Mouse (Mus musculus) heart, postnatal 36 days (tissue): ENCODE measurements around the gene Cldn6. TPM values are rescaled to one million over a fixed set of nuclear protein-coding genes. Genes with fewer than 3 reads are reported as not detected.

Experiments
- DNase-seq, 2 experiments: peaks; one replicate each; pipeline ENCODE4 v3.0.0; 2021 to 2022
- intact Hi-C: fragments of 180-260 bp; cut with DNase I; formaldehyde crosslinking; loops from one replicate; pipeline ENCODE4 v1.15.1; 2025
- total RNA-seq, 2 experiments: library from RNA; stranded (reverse); gene quantifications; 2 replicates each; pipeline ENCODE4 v1.2.3; 2021

Gene Cldn6
- total RNA-seq, 2 experiments from 2014 or later = not detected

DNA sequence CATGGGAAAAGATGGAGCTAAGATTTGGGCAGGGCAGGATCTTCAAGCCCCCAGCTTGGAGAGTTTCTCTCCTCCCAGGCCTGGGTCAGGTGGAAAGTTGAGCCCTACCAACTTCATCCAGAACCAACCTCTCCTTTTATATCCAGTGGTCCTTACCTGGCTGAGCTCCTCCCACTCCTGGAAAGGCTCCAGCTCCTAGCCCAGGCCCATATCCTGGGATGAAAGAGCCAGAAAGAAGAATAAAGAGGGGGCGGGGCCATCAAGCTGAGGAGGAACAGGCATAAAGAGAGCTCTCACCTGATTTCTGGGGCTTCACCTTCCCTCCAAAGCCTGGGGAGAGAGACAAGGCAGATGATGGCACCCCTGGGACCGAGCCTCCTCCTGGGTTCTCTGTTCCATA lies 38.0 kb downstream of the Cldn6 start:
- intact Hi-C loops = no loop called here
- DNase-seq = no peak

DNA sequence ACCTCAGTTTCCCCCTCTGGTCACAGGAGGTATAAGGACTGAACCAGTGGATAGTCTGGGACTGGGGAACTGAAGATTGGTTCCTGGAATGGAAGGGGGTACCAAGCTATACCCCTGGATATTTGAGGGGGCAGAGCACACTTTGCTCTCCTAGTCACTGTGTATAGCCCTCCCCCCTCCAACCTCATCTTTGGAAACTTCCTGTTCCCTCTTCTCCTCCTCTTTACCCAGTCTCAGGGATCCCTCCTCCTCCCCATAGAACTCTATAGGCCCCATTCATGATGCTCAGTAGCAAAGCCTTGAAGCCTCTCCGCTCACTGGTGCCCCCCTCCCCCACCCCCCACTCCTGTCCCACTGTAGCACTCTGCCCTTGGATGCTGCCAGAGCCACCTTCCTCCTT lies 40.4 kb downstream of the Cldn6 start:
- intact Hi-C loops = no loop called here
- DNase-seq = no peak

DNA sequence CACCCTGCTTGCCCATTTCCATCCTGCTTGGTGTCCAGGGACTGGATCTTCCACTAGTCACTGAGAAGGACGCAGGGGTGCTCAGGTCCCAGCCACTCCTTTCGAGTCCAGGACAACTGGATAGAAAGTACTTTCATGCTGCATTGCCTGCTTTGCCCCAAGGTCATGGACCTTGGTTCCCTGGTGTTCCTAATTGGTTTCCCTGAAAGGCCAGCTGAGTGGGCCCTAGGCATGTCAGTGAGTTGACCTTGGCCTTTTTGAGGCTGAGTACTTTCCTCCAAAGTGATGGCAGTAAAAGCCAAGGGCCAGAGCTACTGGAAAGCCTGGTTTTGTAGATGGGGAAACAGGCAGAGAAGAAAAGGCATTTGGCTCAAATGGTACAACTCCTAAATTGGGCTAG lies 42.8 kb downstream of the Cldn6 start:
- intact Hi-C loops = no loop called here
- no peak for DNase-seq

DNA sequence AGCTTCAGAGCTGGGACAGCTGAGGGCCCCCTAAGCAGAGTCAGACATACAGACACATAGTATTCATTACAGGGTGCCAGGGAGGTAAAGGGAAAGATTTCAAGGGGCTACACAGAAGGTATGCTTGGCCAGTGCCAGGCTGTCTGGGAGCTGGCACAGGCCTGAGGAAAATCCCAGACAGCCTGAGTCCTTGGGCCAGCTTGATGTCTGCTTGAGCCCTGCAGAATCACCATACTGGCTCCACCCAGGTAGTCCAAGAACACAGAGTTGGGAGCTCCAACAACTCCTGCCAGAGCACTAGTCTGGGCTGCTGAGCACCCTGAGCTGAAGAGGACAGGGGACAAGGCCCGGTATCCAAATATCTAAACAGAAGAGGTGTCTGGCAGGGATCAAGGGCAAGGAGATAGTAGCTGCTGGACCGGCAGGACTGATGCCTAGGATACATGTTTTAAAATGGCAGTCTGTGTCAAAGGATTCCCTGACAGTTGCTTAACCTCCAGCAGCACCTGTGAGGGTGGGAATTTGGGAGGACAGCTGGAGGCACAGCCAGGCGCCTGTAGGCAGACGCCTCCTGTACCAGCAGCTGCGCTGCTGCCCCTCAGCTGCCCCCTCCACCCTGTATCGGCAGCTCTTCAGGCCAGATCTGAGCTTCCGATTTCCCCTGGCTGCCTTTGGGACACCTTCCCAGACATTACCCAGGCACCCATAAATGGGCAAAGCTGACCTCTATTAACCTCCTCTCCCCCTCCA lies 43.5 kb downstream of the Cldn6 start, which contains the start of gene 1520401A03Rik:
1520401A03Rik (minus strand) TSS at position 408 of the 750 bp plus-strand sequence.
- intact Hi-C loops = no loop called here
- no peak for DNase-seq

DNA sequence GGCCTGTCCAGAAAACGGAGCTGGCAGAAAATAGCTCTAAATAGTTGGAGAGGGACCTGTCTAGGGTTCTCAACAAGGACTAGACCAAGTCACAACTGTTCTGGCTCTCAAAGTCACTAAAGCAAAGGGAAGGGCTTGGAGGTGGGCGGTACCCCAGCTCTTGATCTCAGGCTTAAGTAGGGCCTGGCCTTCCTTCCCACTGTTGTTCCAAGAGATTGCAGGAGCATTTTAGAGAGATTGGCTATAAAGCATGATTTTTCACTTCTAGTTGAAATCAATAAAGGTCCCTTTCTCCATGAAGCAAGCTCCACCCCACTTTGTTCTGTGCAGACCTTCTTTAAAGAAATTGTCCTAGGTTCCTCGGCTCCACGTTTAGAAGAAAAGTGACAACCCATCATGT lies 46.4 kb downstream of the Cldn6 start:
- DNase-seq = no peak
- intact Hi-C loops = no loop called here

DNA sequence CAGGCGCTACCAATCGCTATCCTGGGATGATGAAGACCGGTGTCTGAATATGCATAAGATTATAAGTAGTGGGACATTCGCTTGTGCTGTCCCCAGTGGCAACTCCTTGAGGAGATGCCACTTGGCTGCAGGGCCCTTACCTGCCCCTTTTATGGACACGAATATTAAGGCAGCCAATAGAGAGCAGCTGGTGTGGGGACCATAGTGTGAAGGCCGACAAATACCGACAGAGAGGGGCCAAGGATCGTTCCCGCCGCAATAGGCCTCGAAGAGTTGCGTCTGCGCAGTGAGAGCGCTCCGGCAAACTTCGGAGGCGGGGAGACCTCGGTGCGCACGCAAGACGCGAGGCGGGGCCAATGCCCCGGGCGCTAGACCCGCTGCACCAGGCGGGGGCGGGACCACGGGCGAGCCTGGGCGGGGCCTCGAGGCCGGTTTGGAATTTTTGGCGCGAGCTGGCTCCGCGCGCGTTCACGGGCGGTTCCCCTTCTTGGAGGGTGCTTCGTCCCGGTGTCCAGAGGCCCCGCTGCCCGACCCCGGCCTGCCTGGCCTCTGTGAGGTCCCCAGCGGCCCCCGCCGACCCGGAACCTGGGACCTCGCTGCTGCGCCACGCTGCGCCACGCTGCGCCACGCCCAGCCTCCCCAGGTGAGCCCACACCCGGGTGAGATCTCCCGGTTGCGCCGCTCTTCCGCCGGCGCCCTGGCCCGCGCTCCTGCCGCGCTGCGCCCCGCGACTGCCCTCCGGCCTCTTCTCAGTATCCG lies 47.1 kb downstream of the Cldn6 start, which contains the start of gene Pkmyt1:
Pkmyt1 (plus strand) TSS at position 338 of the 759 bp plus-strand sequence.
- DNase-seq = peak; percentile 96 to 97
- intact Hi-C loops = loop anchor here (1.0 kb wide), 1 partner anchor 14 kb away; the partner anchor contains the start of gene Paqr4

DNA sequence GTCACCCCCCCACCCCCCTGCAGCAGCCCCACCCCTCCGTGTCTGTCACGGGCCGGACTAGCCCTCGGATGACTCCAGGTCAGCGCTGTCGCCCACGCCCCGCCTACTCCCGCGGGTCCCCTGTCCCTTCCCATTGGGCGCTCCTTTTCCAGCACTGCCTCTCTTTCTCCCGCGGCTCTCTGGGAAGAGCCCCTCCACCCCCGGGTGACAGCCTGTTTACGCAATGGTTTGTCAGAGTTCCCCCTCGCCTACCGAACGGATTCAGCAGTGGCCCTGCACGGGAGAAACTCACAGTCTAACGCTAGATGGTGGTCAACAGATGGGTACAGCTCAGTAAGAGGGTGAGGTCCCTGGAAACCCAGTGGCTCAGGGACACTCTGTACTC lies 47.7 kb downstream of the Cldn6 start:
- DNase-seq = peak; percentile 75 to 81
- intact Hi-C loops = loop anchor here (1.0 kb wide), 1 partner anchor 14 kb away; the partner anchor contains the start of gene Paqr4

DNA sequence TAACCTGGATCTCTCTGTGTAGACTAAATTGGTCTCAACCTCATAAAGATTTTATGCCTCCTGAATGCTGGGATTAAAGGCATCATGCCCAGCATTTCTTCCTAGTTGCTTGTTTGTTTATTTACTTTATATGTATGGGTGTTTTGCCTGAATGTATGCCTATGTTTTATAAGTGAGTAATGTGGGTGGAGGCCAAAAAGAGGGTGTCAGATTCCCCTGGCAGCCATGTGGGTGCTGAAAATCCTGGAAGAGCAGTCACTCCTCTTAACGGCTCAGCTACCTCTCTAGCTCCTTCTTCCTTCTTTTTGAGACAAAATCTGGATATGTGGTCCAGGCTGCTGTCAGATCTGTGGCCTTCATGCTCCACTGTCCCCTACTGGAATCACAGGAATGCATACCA lies 51.4 kb downstream of the Cldn6 start:
- intact Hi-C loops = no loop called here
- no peak for DNase-seq

Other genes starting within 250 kb of the Cldn6 start
- gene Vmn2r117, start 199.6 kb upstream of the Cldn6 start, total RNA-seq = not detected
- 1 to 10 TPM; 4.9 to 5.1 TPM for gene Zfp213, start 115.0 kb upstream of the Cldn6 start, total RNA-seq
- 1 to 10 TPM; 2.4 to 4.1 TPM for gene Zfp13, start 79.8 kb upstream of the Cldn6 start, total RNA-seq
- gene Zscan10, start 78.4 kb upstream of the Cldn6 start, total RNA-seq = not detected
- under 1 TPM in 1 of 2 experiments, not detected in 1; 0.14 TPM for gene Mmp25, start 34.0 kb upstream of the Cldn6 start, total RNA-seq
- gene Bicdl2, start 18.7 kb upstream of the Cldn6 start, total RNA-seq = not detected
- gene Hcfc1r1, start 5.7 kb upstream of the Cldn6 start, total RNA-seq = 100 to 1,000 TPM; 196 to 206 TPM
- 10 to 100 TPM; 11.6 to 11.7 TPM for gene Thoc6, start 5.4 kb upstream of the Cldn6 start, total RNA-seq
- 100 to 1,000 TPM in 1 of 2 experiments, 10 to 100 TPM in 1; 59.4 to 101 TPM for gene Tnfrsf12a, start 1.8 kb upstream of the Cldn6 start, total RNA-seq
- not detected for gene Cldn9, start 4.8 kb downstream of the Cldn6 start, total RNA-seq
- gene 1520401A03Rik, start 43.5 kb downstream of the Cldn6 start, total RNA-seq = not detected
- gene Pkmyt1, start 47.1 kb downstream of the Cldn6 start, total RNA-seq = 1 to 10 TPM; 1.2 to 1.6 TPM
- gene Paqr4, start 61.6 kb downstream of the Cldn6 start, total RNA-seq = 10 to 100 TPM; 20.0 to 28.5 TPM
- gene Kremen2, start 66.6 kb downstream of the Cldn6 start, total RNA-seq = not detected
- gene Flywch1, start 92.4 kb downstream of the Cldn6 start, total RNA-seq = 10 to 100 TPM; 31.8 to 33.3 TPM
- gene Flywch2, start 106.8 kb downstream of the Cldn6 start, total RNA-seq = under 1 TPM; 0.78 to 0.81 TPM
- 100 to 1,000 TPM; 154 to 159 TPM for gene Srrm2, start 111.3 kb downstream of the Cldn6 start, total RNA-seq
- gene Elob, start 149.9 kb downstream of the Cldn6 start, total RNA-seq = 100 to 1,000 TPM; 345 to 363 TPM
- not detected for gene Prss33, start 156.8 kb downstream of the Cldn6 start, total RNA-seq
- not detected for gene Prss32, start 164.6 kb downstream of the Cldn6 start, total RNA-seq
- gene Prss41, start 164.9 kb downstream of the Cldn6 start, total RNA-seq = not detected
- not detected for gene Prss21, start 188.8 kb downstream of the Cldn6 start, total RNA-seq
- not detected for gene Dcpp1, start 201.6 kb downstream of the Cldn6 start, total RNA-seq
- gene Dcpp2, start 201.6 kb downstream of the Cldn6 start, total RNA-seq = not detected
- not detected for gene Dcpp3, start 238.2 kb downstream of the Cldn6 start, total RNA-seq